Mouse (Mus musculus): ENCODE data around the gene Sel1l. TPM values are rescaled to one million over a fixed set of nuclear protein-coding genes. Genes with fewer than 3 reads are reported as not detected.

Sel1l gene
- polyA plus RNA-seq, 1 experiment from 2014 or later, result 90.7 TPM

DNA sequence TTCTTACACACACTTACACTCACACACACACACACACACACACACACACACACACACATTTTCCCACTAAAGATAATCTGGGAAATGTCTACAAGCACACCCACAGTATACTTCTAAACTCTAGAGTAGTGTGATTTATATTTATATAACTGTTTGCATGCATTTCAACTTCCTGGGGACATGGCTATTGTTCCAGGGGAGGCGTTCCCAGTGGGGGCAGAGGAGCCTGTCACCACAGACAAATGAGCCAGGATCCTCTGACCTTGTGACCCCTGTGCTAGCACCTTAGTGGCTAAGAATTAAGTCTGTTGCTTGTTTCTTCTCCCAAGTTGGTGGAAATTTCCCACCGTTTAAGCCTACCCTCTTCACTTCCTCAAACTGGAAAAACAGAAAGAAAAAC is 83.9 kb downstream of the Sel1l start:
- Histone ChIP-seq H3K36me3 (ENCODE audit: control insufficient read depth, insufficient read depth, low read length) (no peaks in the 10 kb centered on the region), H3K9ac (ENCODE audit: low read length) (no peak overlapping the region), H3K4me2 (ENCODE audit: low read length) (no peak overlapping the region), H3K27ac (ENCODE audit: low read depth) (no peak overlapping the region), H3K9me3 (ENCODE audit: control insufficient read depth, low read length) (no peaks in the 10 kb centered on the region), H3K4me1 (replicated peaks; ENCODE audit: control insufficient read depth, insufficient read depth, low read length) (peaks cover 28% of the 10 kb centered on the region), H3K27me3 (replicated peaks; ENCODE audit: control insufficient read depth, insufficient read depth, low read length) (no peaks in the 10 kb centered on the region), H3K4me3 (ENCODE audit: low read depth, low read length) (no peak overlapping the region)
- ATAC-seq (replicated peaks; ENCODE audit: low FRiP score, low TSS enrichment, low read depth) (no peak), DNase-seq (ENCODE audit: low spot score) (no peak)
- WGBS, result 9% methylated on average over 2 of the region's 2 CpGs

DNA sequence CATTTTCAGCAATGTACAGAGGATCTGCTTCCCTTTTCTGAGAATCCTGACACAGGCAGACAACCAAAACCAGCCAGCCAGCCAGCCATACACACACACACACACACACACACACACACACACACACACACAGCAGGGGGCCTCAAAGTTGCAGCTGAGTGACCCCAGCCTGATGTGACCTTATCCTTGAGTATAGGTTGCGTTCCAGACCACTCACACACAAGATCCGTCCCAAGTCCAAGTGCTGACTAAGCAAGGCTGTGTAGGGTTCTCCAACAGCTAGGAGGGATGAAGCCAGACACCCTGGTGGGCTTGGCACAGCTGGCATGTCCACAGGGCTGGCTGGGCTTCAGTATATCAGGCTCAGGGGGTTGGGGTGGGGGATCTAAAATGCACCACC is 84.5 kb downstream of the Sel1l start:
- Histone ChIP-seq H3K4me3 (ENCODE audit: low read depth, low read length) (no peak overlapping the region), H3K27me3 (replicated peaks; ENCODE audit: control insufficient read depth, insufficient read depth, low read length) (no peaks in the 10 kb centered on the region), H3K36me3 (ENCODE audit: control insufficient read depth, insufficient read depth, low read length) (no peaks in the 10 kb centered on the region), H3K27ac (ENCODE audit: low read depth) (no peak overlapping the region), H3K9ac (ENCODE audit: low read length) (no peak overlapping the region), H3K4me1 (replicated peaks; ENCODE audit: control insufficient read depth, insufficient read depth, low read length) (peaks cover 24% of the 10 kb centered on the region), H3K9me3 (ENCODE audit: control insufficient read depth, low read length) (no peaks in the 10 kb centered on the region), H3K4me2 (ENCODE audit: low read length) (no peak overlapping the region)
- ATAC-seq (replicated peaks; ENCODE audit: low FRiP score, low TSS enrichment, low read depth) (no peak), DNase-seq (ENCODE audit: low spot score) (no peak)
- 46% methylated on average over 2 of the region's 2 CpGs for WGBS

- H3K9ac ChIP-seq (ENCODE audit: low read length), result no peak overlapping the region
- H3K4me2 ChIP-seq (ENCODE audit: low read length), result no peak overlapping the region
- no peaks in the 10 kb centered on the region for H3K36me3 ChIP-seq (ENCODE audit: control insufficient read depth, insufficient read depth, low read length)
- DNase-seq (ENCODE audit: low spot score) (no peak), ATAC-seq (replicated peaks; ENCODE audit: low FRiP score, low TSS enrichment, low read depth) (no peak)
- H3K4me3 ChIP-seq (ENCODE audit: low read depth, low read length), result no peak overlapping the region
- WGBS, result 86% methylated on average over 3 of the region's 3 CpGs
- no peak overlapping the region for H3K27ac ChIP-seq (ENCODE audit: low read depth)
- H3K4me1 ChIP-seq (replicated peaks; ENCODE audit: control insufficient read depth, insufficient read depth, low read length), result peaks cover 6% of the 10 kb centered on the region; the same call in 1 of the 2 replicates
- H3K9me3 ChIP-seq (ENCODE audit: control insufficient read depth, low read length), result no peaks in the 10 kb centered on the region
- H3K27me3 ChIP-seq (replicated peaks; ENCODE audit: control insufficient read depth, insufficient read depth, low read length), result no peaks in the 10 kb centered on the region
Observed at GRCm38 (mm10) chr12:91759836-91760235, 89.1 kb downstream of the Sel1l start.

DNA sequence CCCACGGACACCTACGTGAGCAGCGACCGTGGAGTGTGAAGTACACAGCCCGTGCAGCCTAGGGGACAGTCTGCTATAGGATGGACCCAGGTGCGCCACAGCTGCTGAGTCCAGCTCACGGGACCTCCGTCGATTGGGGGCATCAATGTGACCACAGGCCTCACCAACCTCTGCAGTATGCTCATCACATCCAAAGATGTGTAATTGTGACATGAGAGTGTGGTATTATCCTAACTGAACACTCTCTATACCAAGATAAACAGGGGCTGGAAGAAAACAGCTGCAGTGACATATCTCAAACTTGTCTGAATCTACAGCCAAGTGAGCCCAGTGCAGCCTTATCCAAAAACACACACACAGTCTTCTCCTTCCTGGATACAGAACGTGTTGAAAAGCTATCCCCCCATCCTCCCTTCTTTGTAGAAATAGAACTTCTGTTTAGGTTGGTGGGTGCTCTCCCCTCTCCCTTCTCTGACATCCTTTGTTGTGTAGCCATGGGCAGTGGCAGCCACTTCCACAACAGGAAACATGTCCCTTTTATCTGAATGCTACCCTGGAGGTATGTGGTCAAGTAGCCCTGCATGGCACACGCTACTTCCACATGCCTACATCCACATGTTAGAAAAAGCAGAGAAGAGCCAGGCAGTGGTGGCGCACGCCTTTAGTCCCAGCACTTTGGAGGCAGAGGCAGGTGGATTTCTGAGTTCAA is 90.9 kb downstream of the Sel1l start:
- WGBS, result 88% methylated on average over 13 of the region's 13 CpGs
- Histone ChIP-seq H3K27me3 (replicated peaks; ENCODE audit: control insufficient read depth, insufficient read depth, low read length) (no peaks in the 10 kb centered on the region), H3K9ac (ENCODE audit: low read length) (no peak overlapping the region), H3K4me3 (ENCODE audit: low read depth, low read length) (no peak overlapping the region), H3K4me2 (ENCODE audit: low read length) (no peak overlapping the region), H3K27ac (ENCODE audit: low read depth) (no peak overlapping the region), H3K36me3 (ENCODE audit: control insufficient read depth, insufficient read depth, low read length) (no peaks in the 10 kb centered on the region), H3K4me1 (replicated peaks; ENCODE audit: control insufficient read depth, insufficient read depth, low read length) (no peaks in the 10 kb centered on the region), H3K9me3 (ENCODE audit: control insufficient read depth, low read length) (no peaks in the 10 kb centered on the region)
- ATAC-seq (replicated peaks; ENCODE audit: low FRiP score, low TSS enrichment, low read depth) (no peak), DNase-seq (ENCODE audit: low spot score) (no peak)

DNA sequence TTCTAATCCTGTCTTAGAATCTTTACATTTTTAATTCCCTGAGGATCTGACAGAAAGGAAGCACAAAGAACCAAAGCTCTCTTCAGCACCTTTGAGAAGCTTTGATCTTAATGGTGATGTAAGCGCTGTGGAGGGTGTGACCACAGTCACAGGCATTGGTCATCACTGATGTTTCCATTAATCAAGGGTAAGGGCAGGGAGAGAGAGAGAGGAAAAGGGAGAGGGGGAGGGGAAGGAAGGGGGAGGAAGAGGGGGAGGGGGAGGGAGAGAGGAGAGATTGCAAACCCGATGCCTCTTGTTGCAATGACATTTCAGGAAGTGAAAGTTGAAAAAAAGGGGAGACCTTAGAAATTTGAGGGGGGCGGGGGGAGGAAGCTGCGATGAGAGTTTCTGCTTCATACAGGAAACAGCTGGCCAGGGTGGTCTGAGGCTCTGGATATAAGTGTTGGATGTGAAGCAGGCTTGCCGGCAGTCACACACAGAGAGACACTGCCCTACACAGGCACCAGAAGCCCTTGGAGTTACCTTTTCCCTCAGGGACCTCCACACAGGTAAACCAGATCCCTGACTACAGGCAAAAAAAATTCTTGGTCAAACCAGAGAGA is 92.3 kb downstream of the Sel1l start:
- H3K4me2 ChIP-seq (ENCODE audit: low read length), result no peak overlapping the region
- no peaks in the 10 kb centered on the region for H3K9me3 ChIP-seq (ENCODE audit: control insufficient read depth, low read length)
- H3K36me3 ChIP-seq (ENCODE audit: control insufficient read depth, insufficient read depth, low read length), result no peaks in the 10 kb centered on the region
- no peak overlapping the region for H3K9ac ChIP-seq (ENCODE audit: low read length)
- ATAC-seq (replicated peaks; ENCODE audit: low FRiP score, low TSS enrichment, low read depth) (no peak), DNase-seq (ENCODE audit: low spot score) (no peak)
- no peaks in the 10 kb centered on the region for H3K4me1 ChIP-seq (replicated peaks; ENCODE audit: control insufficient read depth, insufficient read depth, low read length)
- no peak overlapping the region for H3K27ac ChIP-seq (ENCODE audit: low read depth)
- no peak overlapping the region for H3K4me3 ChIP-seq (ENCODE audit: low read depth, low read length)
- no peaks in the 10 kb centered on the region for H3K27me3 ChIP-seq (replicated peaks; ENCODE audit: control insufficient read depth, insufficient read depth, low read length)
- 28% methylated on average over 5 of the region's 5 CpGs for WGBS

Small RNA genes lying within 50 kb of the gene (microRNA-seq; reads per million reads assigned to microRNA genes)
- not detected for gene Gm22015

Other genes with a start within 250 kb of the Sel1l start
- 7.3 and 8.3 TPM in 2 replicates for gene Ston2, start 60.8 kb downstream of the Sel1l start, polyA plus RNA-seq (2014; fragmentation: Nextera tagmentation; extraction: Ambion mirVana)